Mouse (Mus musculus): Measurements from ENCODE around the gene Lgals2. TPM values are rescaled to one million over a fixed set of nuclear protein-coding genes. Genes with fewer than 3 reads are reported as not detected.

Lgals2 gene
- polyA plus RNA-seq, 3 experiments from 2014 or later: not detected

- no peak for ATAC-seq
These were observed 39.8 kb downstream of the Lgals2 start for GRCm38 (mm10) chr15:78815314-78816073.

GRCm38 (mm10) chr15:78813603-78814002 is 41.7 kb downstream of the Lgals2 start:
- no peak for ATAC-seq

- no peak for ATAC-seq
These were observed 45.2 kb downstream of the Lgals2 start for GRCm38 (mm10) chr15:78810146-78810545.

- no peak for ATAC-seq
These were observed 45.6 kb downstream of the Lgals2 start for GRCm38 (mm10) chr15:78809739-78810138.

GRCm38 (mm10) chr15:78808980-78809379 is 46.3 kb downstream of the Lgals2 start:
- ATAC-seq: no peak

GRCm38 (mm10) chr15:78807141-78807540 is 48.2 kb downstream of the Lgals2 start:
- no peak for ATAC-seq

GRCm38 (mm10) chr15:78806614-78807013 is 48.7 kb downstream of the Lgals2 start:
- no peak for ATAC-seq

- ATAC-seq: no peak
These were observed 50.0 kb downstream of the Lgals2 start for GRCm38 (mm10) chr15:78805351-78805750.

- ATAC-seq: no peak
These were observed 51.0 kb downstream of the Lgals2 start for GRCm38 (mm10) chr15:78804326-78804725.

- no peak for ATAC-seq
These were observed 51.8 kb downstream of the Lgals2 start for GRCm38 (mm10) chr15:78803499-78803900.

- ATAC-seq: peak; percentile 67
These were observed 52.4 kb downstream of the Lgals2 start, which contains the start of gene Card10 for GRCm38 (mm10) chr15:78802776-78803391. Gene Card10, minus strand, starts transcription at chr15:78803042.

- ATAC-seq: peak; percentile 71
These were observed 53.2 kb downstream of the Lgals2 start for GRCm38 (mm10) chr15:78801971-78802741.

- ATAC-seq: no peak
These were observed 53.8 kb downstream of the Lgals2 start for GRCm38 (mm10) chr15:78801571-78801970.

Other genes starting within 250 kb of the Lgals2 start
- under 1 TPM in 1 of 3 experiments, not detected in 2; 0.05 TPM for gene Elfn2, start 136.8 kb downstream of the Lgals2 start, polyA plus RNA-seq (2017; shearing (Covaris generic))
- gene Mfng, start 82.1 kb downstream of the Lgals2 start, polyA plus RNA-seq (2017; shearing (Covaris generic)): 10 to 100 TPM; 45.8 to 70.7 (median 62.8) TPM
- gene Card10, start 52.5 kb downstream of the Lgals2 start, polyA plus RNA-seq (2017; shearing (Covaris generic)): under 1 TPM; 0.15 to 0.26 (median 0.19) TPM
- not detected for gene Cdc42ep1, start 12.9 kb downstream of the Lgals2 start, polyA plus RNA-seq (2017; shearing (Covaris generic))
- 10 to 100 TPM; 11.9 to 22.5 (median 16.1) TPM for gene Gga1, start 21.7 kb upstream of the Lgals2 start, polyA plus RNA-seq (2017; shearing (Covaris generic))
- gene Gm49510, start 44.1 kb upstream of the Lgals2 start, polyA plus RNA-seq (2017; shearing (Covaris generic)): not detected
- gene Sh3bp1, start 44.2 kb upstream of the Lgals2 start, polyA plus RNA-seq (2017; shearing (Covaris generic)): 10 to 100 TPM; 49.5 to 72.6 (median 52.6) TPM
- gene Pdxp, start 58.4 kb upstream of the Lgals2 start, polyA plus RNA-seq (2017; shearing (Covaris generic)): 1 to 10 TPM in 2 of 3 experiments, under 1 TPM in 1; 0.94 to 3.8 (median 3.3) TPM
- gene Lgals1, start 71.2 kb upstream of the Lgals2 start, polyA plus RNA-seq (2017; shearing (Covaris generic)): 1,000 to 10,000 TPM in 1 of 3 experiments, 100 to 1,000 TPM in 2; 309 to 2,729 (median 443) TPM
- gene Nol12, start 79.4 kb upstream of the Lgals2 start, polyA plus RNA-seq (2017; shearing (Covaris generic)): 10 to 100 TPM; 38.8 to 53.8 (median 51.1) TPM
- 10 to 100 TPM; 14.8 to 27.1 (median 20.3) TPM for gene Triobp, start 92.2 kb upstream of the Lgals2 start, polyA plus RNA-seq (2017; shearing (Covaris generic))
- gene H1f0, start 172.9 kb upstream of the Lgals2 start, polyA plus RNA-seq (2017; shearing (Covaris generic)): 10 to 100 TPM; 31.0 to 52.3 (median 36.9) TPM
- gene Galr3, start 186.4 kb upstream of the Lgals2 start, polyA plus RNA-seq (2017; shearing (Covaris generic)): not detected
- 10 to 100 TPM in 1 of 3 experiments, 1 to 10 TPM in 2; 5.5 to 10.8 (median 9.2) TPM for gene Ankrd54, start 207.4 kb upstream of the Lgals2 start, polyA plus RNA-seq (2017; shearing (Covaris generic))
- 100 to 1,000 TPM; 224 to 286 (median 240) TPM for gene Eif3l, start 219.7 kb upstream of the Lgals2 start, polyA plus RNA-seq (2017; shearing (Covaris generic))